Mouse (Mus musculus) kidney, postnatal 10 days (tissue): ENCODE data around the gene Pign.

Source experiments
- DNase-seq: peaks from one replicate; pipeline ENCODE4 v3.0.0; 2021; ENCODE audit warnings: mixed read lengths

The Pign gene

GRCm38 (mm10) chr1:105663171-105663961 is at the start of gene Pign, which contains the start of gene Relch:
Gene Pign, minus strand, starts transcription at chr1:105663677.
Gene Relch, plus strand, starts transcription at chr1:105663861.
- peak; percentile 100 for DNase-seq

GRCm38 (mm10) chr1:105712822-105713221 is 49.3 kb upstream of the Pign start:
- DNase-seq = no peak

GRCm38 (mm10) chr1:105711227-105711626 is 47.8 kb upstream of the Pign start:
- DNase-seq = peak; percentile 60

- DNase-seq = no peak
These were observed 45.9 kb upstream of the Pign start for GRCm38 (mm10) chr1:105709415-105709814.

GRCm38 (mm10) chr1:105700984-105701530 is 37.6 kb upstream of the Pign start:
- no peak for DNase-seq

- no peak for DNase-seq
These were observed 32.1 kb upstream of the Pign start for GRCm38 (mm10) chr1:105695581-105695980.

GRCm38 (mm10) chr1:105685501-105685900 is 22.0 kb upstream of the Pign start:
- DNase-seq = no peak

GRCm38 (mm10) chr1:105680587-105680986 is 17.1 kb upstream of the Pign start:
- peak; percentile 40 for DNase-seq

GRCm38 (mm10) chr1:105674763-105675162 is 11.3 kb upstream of the Pign start:
- no peak for DNase-seq

- no peak for DNase-seq
These were observed 6.2 kb upstream of the Pign start for GRCm38 (mm10) chr1:105669700-105670099.

GRCm38 (mm10) chr1:105663962-105664812 is 710 bp upstream of the Pign start:
- DNase-seq = peak; percentile 41

GRCm38 (mm10) chr1:105662820-105663170 is 682 bp downstream of the Pign start:
- no peak for DNase-seq

GRCm38 (mm10) chr1:105660015-105660414 is 3.5 kb downstream of the Pign start:
- DNase-seq = peak; percentile 19

GRCm38 (mm10) chr1:105653981-105654380 is 9.5 kb downstream of the Pign start:
- no peak for DNase-seq

- DNase-seq = no peak
These were observed 12.8 kb downstream of the Pign start for GRCm38 (mm10) chr1:105650650-105651049.

GRCm38 (mm10) chr1:105644093-105644492 is 19.4 kb downstream of the Pign start:
- DNase-seq = no peak

- peak; percentile 9 for DNase-seq
These were observed 33.0 kb downstream of the Pign start for GRCm38 (mm10) chr1:105630481-105630880.

GRCm38 (mm10) chr1:105589673-105590072 is 73.8 kb downstream of the Pign start:
- no peak for DNase-seq

GRCm38 (mm10) chr1:105588697-105589096 is 74.8 kb downstream of the Pign start:
- no peak for DNase-seq

GRCm38 (mm10) chr1:105582800-105583199 is 80.7 kb downstream of the Pign start:
- DNase-seq = no peak

GRCm38 (mm10) chr1:105580909-105581308 is 82.6 kb downstream of the Pign start:
- no peak for DNase-seq

GRCm38 (mm10) chr1:105566051-105566450 is 97.4 kb downstream of the Pign start:
- no peak for DNase-seq

- DNase-seq = no peak
These were observed 99.2 kb downstream of the Pign start for GRCm38 (mm10) chr1:105564289-105564688.

- DNase-seq = no peak
These were observed 99.7 kb downstream of the Pign start for GRCm38 (mm10) chr1:105563821-105564220.
